Mouse (Mus musculus) megakaryocyte, adult 5-6 weeks (primary cell): ENCODE results near the gene Pard6b. TPM values are rescaled to one million over a fixed set of nuclear protein-coding genes. Genes with fewer than 3 reads are reported as not detected.
A peak's percentile ranks its signal among the peaks of the same experiment; 100 is the strongest.
"Not testable (repeated sequence)": the region's sequence is repeated elsewhere in the genome, so short reads cannot be mapped to it uniquely, and the experiment has no call there.

Source experiments
- ATAC-seq: 2 replicates; pipeline ENCODE4 v1.8.0; 2016; ENCODE audit warnings: mild to moderate bottlenecking, inconsistent platforms; ENCODE audit not compliant: poor library complexity, severe bottlenecking
- total RNA-seq, 2 experiments: library from RNA; stranded (forward) in 1 of 2; stranded (reverse) in 1 of 2; fragments of 153-499, 151-499 nt in 1 of 2; fragments of 221-1000, 200-1000 nt in 1 of 2; gene quantifications; 2 replicates each; pipeline versions ENCODE4 v1.2.3 to v1.2.4; 2015 to 2017

The Pard6b gene
- total RNA-seq, 2 experiments from 2014 or later: 0.26 TPM; not detected in 1

DNA sequence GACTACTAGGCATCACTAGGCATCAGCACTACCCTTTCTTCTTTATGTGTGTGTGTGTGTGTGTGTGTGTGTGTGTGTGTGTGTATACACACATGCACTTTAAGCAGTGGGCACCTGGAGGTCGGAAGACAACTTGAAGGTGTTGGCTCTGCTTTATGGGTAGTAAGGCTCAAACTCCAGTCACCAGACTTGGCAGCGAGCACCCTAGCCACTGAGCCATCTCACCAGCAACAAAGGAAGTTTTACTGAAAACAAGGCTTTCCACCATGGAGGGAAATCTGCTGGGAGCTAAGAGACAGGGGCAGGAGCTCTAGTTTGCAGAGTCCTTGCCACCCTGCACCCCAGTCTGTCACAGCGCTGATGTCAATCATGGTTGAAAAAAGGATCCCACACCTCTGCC, 15.7 kb downstream of the Pard6b start:
- ATAC-seq: no peak

- peak; percentile 54; the same call in 1 of the 2 replicates for ATAC-seq
These were observed 17.2 kb downstream of the Pard6b start for GRCm38 (mm10) chr2:168098040-168098439.

- ATAC-seq: no peak
These were observed 19.2 kb downstream of the Pard6b start for GRCm38 (mm10) chr2:168100008-168100407.

DNA sequence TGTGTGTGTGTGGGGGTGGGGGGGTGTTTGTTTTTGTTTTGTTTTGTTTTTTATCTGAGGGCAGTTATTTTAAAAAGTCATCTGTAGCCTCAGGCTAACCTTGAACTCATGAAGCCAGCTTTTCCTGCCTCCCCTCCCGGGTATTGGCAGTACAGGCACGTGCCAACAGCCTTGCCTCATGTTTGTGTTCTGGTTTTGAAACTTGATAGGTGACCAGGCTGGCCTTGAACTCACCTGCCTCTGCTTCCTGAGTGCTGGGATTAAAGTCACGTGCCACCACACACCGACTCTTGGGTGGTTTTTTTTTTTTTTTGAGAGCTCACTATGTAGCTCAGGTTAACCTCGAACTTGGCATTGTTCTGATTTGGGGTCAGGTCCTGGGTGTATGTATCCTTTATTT, 21.0 kb downstream of the Pard6b start:
- ATAC-seq: no peak

GRCm38 (mm10) chr2:168103341-168103740, 22.5 kb downstream of the Pard6b start:
- ATAC-seq: no peak

GRCm38 (mm10) chr2:168104375-168105144, 23.8 kb downstream of the Pard6b start:
- no peak for ATAC-seq

DNA sequence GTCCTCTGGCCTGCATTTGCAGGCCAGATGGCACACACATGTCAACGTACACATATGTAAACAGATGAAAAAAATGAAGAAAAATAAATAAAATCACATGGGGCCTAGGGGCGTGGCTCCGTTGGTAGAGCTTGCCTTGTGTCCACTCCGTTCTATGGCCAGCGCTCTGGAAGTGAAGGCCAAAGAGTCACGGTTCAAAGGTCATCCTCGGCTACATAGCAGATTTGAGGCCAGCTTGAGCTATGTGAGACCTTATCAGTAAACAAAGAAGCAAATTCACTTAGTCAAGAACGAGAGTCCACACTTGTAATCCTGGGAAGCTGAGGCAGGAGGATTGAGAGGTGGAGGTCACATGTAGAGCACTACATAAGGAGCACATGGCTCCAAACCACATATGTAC, 24.5 kb downstream of the Pard6b start:
- ATAC-seq: no peak

GRCm38 (mm10) chr2:168106701-168107178, 25.9 kb downstream of the Pard6b start:
- no peak for ATAC-seq

GRCm38 (mm10) chr2:168107356-168107755, 26.6 kb downstream of the Pard6b start:
- no peak for ATAC-seq

DNA sequence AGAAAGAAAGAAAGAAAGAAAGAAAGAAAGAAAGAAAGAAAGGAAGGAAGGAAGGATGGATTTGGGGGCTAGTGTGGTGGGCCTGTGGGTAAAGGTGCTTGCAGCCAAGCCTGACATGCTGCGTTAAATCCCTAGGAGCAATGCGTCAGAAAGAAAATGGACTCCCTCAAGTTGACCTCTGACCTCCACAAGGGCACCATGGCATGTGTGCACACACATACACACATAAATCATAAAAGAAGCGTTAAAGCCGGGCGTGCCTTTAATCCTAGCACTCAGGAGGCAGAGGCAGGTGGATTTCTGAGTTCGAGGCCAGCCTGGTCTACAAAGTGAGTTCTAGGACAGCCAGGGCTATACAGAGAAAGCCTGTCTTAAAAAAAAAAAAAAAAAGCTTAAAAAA, 27.1 kb downstream of the Pard6b start:
- not testable (repeated sequence) for ATAC-seq

DNA sequence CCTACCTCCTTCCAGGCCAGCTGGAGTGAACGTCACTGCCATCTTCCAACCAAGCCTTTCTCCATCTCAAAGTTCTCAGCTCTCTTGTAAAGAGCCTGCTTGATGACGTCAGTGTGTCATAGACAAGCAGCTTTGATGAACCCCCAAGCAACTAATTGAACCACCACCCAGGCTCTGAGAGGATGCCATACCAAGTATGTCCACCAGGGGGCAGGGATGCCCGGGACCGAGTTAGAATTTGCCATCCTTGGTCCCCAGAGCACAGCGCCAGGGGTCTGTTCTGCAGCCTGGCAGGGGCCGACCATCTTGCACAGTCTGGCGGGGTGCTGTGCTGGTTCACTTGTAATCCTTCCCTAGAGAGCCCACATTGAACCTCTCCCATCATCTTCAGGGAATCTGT, 31.1 kb downstream of the Pard6b start:
- peak; percentile 84 for ATAC-seq

DNA sequence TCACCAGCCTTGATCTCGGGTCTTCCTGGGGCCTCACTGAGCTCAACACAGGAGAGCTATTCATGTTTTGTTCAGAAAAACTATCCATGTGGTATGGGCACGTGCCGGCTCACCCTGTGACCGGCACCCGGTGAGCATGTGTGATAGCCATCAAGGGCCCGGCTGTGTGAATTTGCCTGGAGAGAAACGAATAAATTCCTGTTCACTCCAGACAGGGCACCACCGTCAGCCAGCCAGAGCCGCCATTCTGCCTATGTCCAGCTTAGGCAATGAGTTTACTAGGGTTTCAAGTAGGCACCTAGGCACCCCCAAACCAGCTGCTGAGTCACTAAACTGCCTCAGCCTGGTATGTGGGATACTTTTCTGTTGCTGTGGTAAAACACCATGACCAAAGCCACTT, 32.5 kb downstream of the Pard6b start:
- no peak for ATAC-seq

GRCm38 (mm10) chr2:168113692-168114091, 32.9 kb downstream of the Pard6b start:
- ATAC-seq: no peak

GRCm38 (mm10) chr2:168114699-168115350, 34.0 kb downstream of the Pard6b start:
- ATAC-seq: no peak

DNA sequence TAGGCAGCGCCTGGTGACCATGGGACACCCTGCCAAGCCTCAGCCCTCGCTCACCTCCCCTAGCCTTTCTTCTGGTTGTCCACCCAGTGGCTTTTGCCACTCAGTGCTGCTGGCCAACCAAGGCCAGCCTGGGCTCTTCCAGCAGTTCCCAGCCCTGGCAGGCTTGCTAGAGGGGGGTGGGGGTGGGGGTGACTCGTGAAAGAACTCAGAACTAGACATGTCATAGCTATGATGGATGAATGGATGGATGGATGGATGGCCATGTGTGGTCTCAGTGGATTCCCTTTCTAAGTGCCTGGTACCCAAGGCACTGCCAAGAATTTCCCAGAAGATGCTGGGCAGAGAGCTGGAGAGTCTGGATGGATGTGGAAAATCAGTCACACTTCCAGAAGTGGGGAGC, 35.0 kb downstream of the Pard6b start:
- ATAC-seq: no peak

DNA sequence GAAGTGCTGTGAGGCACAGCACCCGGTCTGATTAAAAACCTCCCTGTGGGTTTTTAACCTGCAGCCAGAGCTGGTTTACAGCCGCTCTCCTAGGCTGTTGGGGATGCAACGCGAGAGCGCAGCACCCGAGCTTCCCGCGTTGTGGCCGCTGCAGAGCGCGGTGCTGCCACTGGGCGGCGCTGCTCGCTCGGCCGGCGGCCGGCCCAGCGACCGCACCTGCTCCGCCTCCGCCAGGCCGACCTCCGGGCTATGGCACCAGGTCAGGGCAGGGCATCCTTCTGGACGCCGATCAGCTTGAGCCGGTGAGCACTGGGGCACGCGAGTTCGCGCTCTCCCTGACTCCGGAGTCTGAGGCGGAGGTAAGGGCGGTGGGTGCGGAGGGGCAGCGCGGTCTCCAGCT, 36.3 kb downstream of the Pard6b start:
- ATAC-seq: peak; percentile 77

GRCm38 (mm10) chr2:168117553-168117952, 36.7 kb downstream of the Pard6b start:
- no peak for ATAC-seq

GRCm38 (mm10) chr2:168117967-168118366, 37.2 kb downstream of the Pard6b start:
- no peak for ATAC-seq

- no peak for ATAC-seq
These were observed 37.7 kb downstream of the Pard6b start for GRCm38 (mm10) chr2:168118456-168118855.

DNA sequence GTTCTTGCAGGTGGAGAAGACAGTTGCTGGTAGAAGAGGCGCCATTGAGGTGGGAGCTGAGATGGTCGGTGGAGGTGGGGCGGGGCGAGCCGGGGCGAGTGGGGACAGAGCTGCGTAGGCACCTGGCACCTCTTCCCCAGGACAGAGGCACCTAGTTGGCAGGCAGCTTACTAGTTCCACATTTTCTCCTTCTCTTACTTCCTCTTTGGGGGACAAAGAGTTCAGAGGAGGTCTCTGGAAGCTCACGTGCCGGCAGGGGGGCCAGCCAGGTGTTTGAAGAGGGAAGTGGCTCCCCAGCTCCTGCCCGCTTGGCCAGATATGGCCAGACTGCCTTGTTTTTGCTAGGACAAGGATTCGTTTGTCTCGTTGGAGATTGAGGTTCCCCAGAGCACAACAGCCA, 38.3 kb downstream of the Pard6b start:
- ATAC-seq: peak; percentile 68

DNA sequence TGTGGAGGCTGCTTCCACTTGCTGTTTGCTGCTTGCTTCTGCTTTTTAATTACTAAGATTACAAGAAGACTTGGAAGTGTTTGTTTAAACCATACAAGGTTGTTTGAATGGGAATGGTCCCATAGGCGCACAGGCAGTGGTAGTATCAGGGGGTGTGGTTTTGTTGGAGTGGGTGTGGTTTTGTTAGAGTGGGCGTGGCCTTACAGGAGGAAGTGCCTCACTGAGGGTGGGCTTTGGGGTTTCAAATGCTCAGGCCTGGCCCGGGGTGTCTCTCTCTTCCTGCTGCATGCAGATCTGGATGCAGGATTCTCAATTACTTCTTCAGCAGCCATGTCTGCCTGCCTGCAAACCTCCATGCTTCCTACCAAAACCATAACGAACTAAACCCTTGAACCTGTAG, 40.1 kb downstream of the Pard6b start:
- ATAC-seq: no peak; the same call in 1 of the 2 replicates

GRCm38 (mm10) chr2:168123652-168124051, 42.8 kb downstream of the Pard6b start:
- no peak for ATAC-seq
